Mouse (Mus musculus): ENCODE results near the gene Rasa1. TPM values are rescaled to one million over a fixed set of nuclear protein-coding genes. Genes with fewer than 3 reads are reported as not detected.

The Rasa1 gene
- polyA plus RNA-seq, 1 experiment: 27.3 TPM

DNA sequence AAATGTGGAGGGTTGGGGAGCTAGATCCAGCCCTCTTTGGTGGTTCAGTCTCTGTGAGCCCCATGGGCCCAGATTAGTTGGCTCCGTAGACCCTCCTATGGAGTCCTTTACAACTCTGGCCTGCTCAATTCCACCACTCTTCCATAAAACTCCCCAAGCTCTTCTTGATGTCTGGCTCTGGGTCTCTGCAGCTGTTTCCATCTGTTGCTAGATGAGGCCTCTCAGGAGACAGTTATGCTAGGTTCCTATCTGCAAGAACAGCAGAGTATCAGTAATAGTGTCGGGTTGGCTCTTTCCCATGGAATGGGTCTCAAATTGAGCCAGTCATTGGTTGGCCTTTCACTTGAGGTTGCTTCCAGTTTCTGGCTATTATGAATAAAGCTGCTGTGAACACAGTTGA, 97.7 kb downstream of the Rasa1 start:
- no peak for TF ChIP-seq MYOG (IDR thresholded peaks at IDR 0.05; ENCODE audit: control insufficient read depth, extremely low read depth, insufficient read length)
- no peak for TF ChIP-seq MYOD1 (IDR thresholded peaks at IDR 0.05; ENCODE audit: control insufficient read depth, insufficient read length, low read depth)
- TF ChIP-seq USF1 (IDR thresholded peaks at IDR 0.05; ENCODE audit: low read depth): no peak
- TF ChIP-seq FOSL1 (IDR thresholded peaks at IDR 0.05; ENCODE audit: insufficient read depth, low read length, poor library complexity, severe bottlenecking): no peak
- no peak for TF ChIP-seq CEBPB (IDR thresholded peaks at IDR 0.05; ENCODE audit: low read depth)
- no peak for TF ChIP-seq CTCF (IDR thresholded peaks at IDR 0.05; ENCODE audit: control insufficient read depth, insufficient read depth, insufficient read length)
- TF ChIP-seq MAX (IDR thresholded peaks at IDR 0.05): no peak
- H3K79me3 ChIP-seq (ENCODE audit: low read depth): peaks cover 7% of the 10 kb centered on the region
- H3K27me3 ChIP-seq (ENCODE audit: control insufficient read depth, insufficient read depth, insufficient read length): no peaks in the 10 kb centered on the region
- H3K4me3 ChIP-seq (ENCODE audit: insufficient read depth, poor library complexity, severe bottlenecking): no peak overlapping the region
- no peak overlapping the region for H3ac ChIP-seq (ENCODE audit: control insufficient read depth, insufficient read length, low read depth)
- peaks cover 22% of the 10 kb centered on the region for H3K36me3 ChIP-seq (ENCODE audit: control insufficient read depth, insufficient read depth)
- peaks cover 23% of the 10 kb centered on the region for H3K79me2 ChIP-seq (ENCODE audit: control insufficient read depth, insufficient read depth)

DNA sequence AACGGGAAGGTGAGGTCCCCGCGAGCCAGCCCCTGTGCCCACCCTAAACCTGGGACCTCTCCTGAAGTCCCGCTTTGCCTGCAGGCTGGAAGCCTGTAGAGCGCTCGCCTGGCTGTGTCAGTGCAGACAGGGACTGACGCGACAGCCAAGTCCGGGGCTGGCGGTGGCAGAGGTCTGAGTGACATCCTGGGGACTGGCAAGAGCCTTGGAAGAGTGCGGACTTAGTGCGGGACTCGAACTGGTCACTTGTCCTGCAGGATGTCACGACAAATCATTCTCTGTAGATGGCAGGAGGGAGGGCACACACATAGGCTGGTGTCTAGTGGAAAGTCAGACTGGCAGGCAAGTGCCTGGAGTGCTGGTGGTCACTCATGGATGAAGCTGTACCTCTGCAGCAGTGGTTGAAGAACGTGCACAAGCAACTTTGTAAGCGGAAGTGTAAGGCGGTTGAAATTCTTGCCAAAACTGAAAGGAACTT, 99.2 kb downstream of the Rasa1 start:
- H3K4me3 ChIP-seq (ENCODE audit: insufficient read depth, poor library complexity, severe bottlenecking): peak overlapping the region; percentile 90
- H3K27me3 ChIP-seq (ENCODE audit: control insufficient read depth, insufficient read depth, insufficient read length): no peaks in the 10 kb centered on the region
- H3K36me3 ChIP-seq (ENCODE audit: control insufficient read depth, insufficient read depth): peaks cover 22% of the 10 kb centered on the region
- H3K79me3 ChIP-seq (ENCODE audit: low read depth): peaks cover 4% of the 10 kb centered on the region
- peak overlapping the region; percentile 92 for H3ac ChIP-seq (ENCODE audit: control insufficient read depth, insufficient read length, low read depth)
- TF ChIP-seq CEBPB (IDR thresholded peaks at IDR 0.05; ENCODE audit: low read depth) (no peak), USF1 (IDR thresholded peaks at IDR 0.05; ENCODE audit: low read depth) (no peak), MYOG (IDR thresholded peaks at IDR 0.05; ENCODE audit: control insufficient read depth, extremely low read depth, insufficient read length) (no peak), MAX (IDR thresholded peaks at IDR 0.05) (no peak)
- H3K79me2 ChIP-seq (ENCODE audit: control insufficient read depth, insufficient read depth): peaks cover 23% of the 10 kb centered on the region

DNA sequence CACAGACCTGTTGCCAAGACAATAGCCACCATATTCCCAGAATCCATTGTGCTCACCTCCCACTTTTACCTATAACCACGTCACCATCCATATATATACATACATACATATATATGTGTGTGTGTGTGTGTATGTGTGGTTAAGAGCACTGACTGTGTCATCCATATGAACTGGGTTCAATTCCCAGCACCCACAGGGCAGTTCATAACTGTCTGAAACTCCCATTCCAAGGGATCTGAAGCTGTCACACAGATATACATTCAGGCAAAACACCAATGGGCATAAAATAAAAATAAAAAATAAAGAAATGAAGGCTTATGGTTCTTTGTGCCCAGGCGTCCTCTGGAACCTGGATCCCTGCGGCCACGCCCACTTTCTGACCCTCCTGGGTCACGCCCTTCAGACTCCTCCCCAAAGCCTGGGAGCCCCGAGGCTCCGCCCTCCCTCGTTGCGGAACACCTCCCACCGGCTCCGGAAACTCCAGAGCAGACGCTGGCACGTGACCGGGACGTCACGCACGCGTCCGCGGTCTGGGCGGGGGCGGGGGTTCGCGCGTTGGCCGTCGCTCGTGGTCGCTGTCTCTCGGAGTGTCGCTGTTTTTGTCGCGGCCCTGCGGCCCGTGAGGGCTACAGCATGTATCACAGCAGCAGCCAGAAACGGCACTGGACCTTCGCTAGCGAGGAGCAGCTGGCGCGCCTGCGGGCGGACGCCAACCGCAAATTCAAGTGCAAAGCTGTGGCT, 99.9 kb downstream of the Rasa1 start, which contains the start of gene Ccnh:
Gene Ccnh (plus strand): TSS at position 506 of the 741 bp plus-strand sequence.
- Histone ChIP-seq H3ac (ENCODE audit: control insufficient read depth, insufficient read length, low read depth) (peak within 1 kb of the TSS; percentile 92), H3K79me2 (ENCODE audit: control insufficient read depth, insufficient read depth) (peaks cover 23% of the 10 kb centered on the region), H3K4me3 (ENCODE audit: insufficient read depth, poor library complexity, severe bottlenecking) (peak within 1 kb of the TSS; percentile 90), H3K79me3 (ENCODE audit: low read depth) (peaks cover 4% of the 10 kb centered on the region), H3K36me3 (ENCODE audit: control insufficient read depth, insufficient read depth) (peaks cover 22% of the 10 kb centered on the region), H3K27me3 (ENCODE audit: control insufficient read depth, insufficient read depth, insufficient read length) (no peaks in the 10 kb centered on the region)
- TF ChIP-seq USF1 (IDR thresholded peaks at IDR 0.05; ENCODE audit: low read depth): peak; percentile 95
- no peak for TF ChIP-seq MAX (IDR thresholded peaks at IDR 0.05)

Other genes starting within 250 kb of the Rasa1 start
- 27.2 TPM for gene Ccnh, start 99.7 kb downstream of the Rasa1 start, polyA plus RNA-seq (2012; fragmentation: generic; extraction: Trizol)